Mouse (Mus musculus) splenic B cell, adult 2 months (primary cell): ENCODE measurements around the gene Foxf2.

Experiments
- DNase-seq: peaks from one replicate; pipeline ENCODE4 v3.0.0-alpha.2; 2011; ENCODE audit warnings: low read depth, low spot score
- H3K27me3 ChIP-seq: 2 replicates; pipeline ENCODE4 v1.6.1; 2012; ENCODE audit warnings: mild to moderate bottlenecking, low read length, moderate library complexity, mixed read lengths; ENCODE audit not compliant: control insufficient read depth, poor library complexity, insufficient read depth, severe bottlenecking
- H3K36me3 ChIP-seq: 2 replicates; pipeline ENCODE4 v1.6.1; 2012; ENCODE audit warnings: mild to moderate bottlenecking, low read length, moderate library complexity, mixed read lengths; ENCODE audit not compliant: control insufficient read depth, poor library complexity, insufficient read depth, severe bottlenecking

Gene Foxf2

GRCm38 (mm10) chr13:31625333-31626101 lies at the start of gene Foxf2:
Foxf2 (plus strand) TSS chr13:31625816.
- Histone ChIP-seq H3K36me3 (no peaks in the 10 kb centered on the region), H3K27me3 (no peaks in the 10 kb centered on the region)
- no peak for DNase-seq

- Histone ChIP-seq H3K36me3 (no peaks in the 10 kb centered on the region), H3K27me3 (no peaks in the 10 kb centered on the region)
- DNase-seq = no peak
These were observed 48.9 kb upstream of the Foxf2 start for GRCm38 (mm10) chr13:31576696-31577095.

GRCm38 (mm10) chr13:31577576-31577975 lies 48.0 kb upstream of the Foxf2 start:
- no peak for DNase-seq
- H3K27me3 ChIP-seq = no peaks in the 10 kb centered on the region
- no peaks in the 10 kb centered on the region for H3K36me3 ChIP-seq

GRCm38 (mm10) chr13:31578389-31578788 lies 47.2 kb upstream of the Foxf2 start:
- no peaks in the 10 kb centered on the region for H3K27me3 ChIP-seq
- DNase-seq = no peak

GRCm38 (mm10) chr13:31579866-31580265 lies 45.8 kb upstream of the Foxf2 start:
- no peaks in the 10 kb centered on the region for H3K27me3 ChIP-seq
- DNase-seq = no peak
- no peaks in the 10 kb centered on the region for H3K36me3 ChIP-seq

More at GRCm38 (mm10) chr13:31578389-31578788, 47.2 kb upstream of the Foxf2 start:
- no peaks in the 10 kb centered on the region for H3K36me3 ChIP-seq

GRCm38 (mm10) chr13:31587341-31587740 lies 38.3 kb upstream of the Foxf2 start:
- Histone ChIP-seq H3K36me3 (no peaks in the 10 kb centered on the region), H3K27me3 (no peaks in the 10 kb centered on the region)
- DNase-seq = no peak

- Histone ChIP-seq H3K36me3 (no peaks in the 10 kb centered on the region), H3K27me3 (no peaks in the 10 kb centered on the region)
- DNase-seq = no peak
These were observed 26.0 kb upstream of the Foxf2 start for GRCm38 (mm10) chr13:31599576-31599975.

- no peaks in the 10 kb centered on the region for H3K27me3 ChIP-seq
- no peaks in the 10 kb centered on the region for H3K36me3 ChIP-seq
- DNase-seq = no peak
These were observed 21.7 kb upstream of the Foxf2 start for GRCm38 (mm10) chr13:31603964-31604363.

GRCm38 (mm10) chr13:31614724-31615465 lies 10.7 kb upstream of the Foxf2 start:
- no peak for DNase-seq
- Histone ChIP-seq H3K36me3 (no peaks in the 10 kb centered on the region), H3K27me3 (peaks cover 3% of the 10 kb centered on the region)

GRCm38 (mm10) chr13:31615561-31616165 lies 10.0 kb upstream of the Foxf2 start:
- H3K36me3 ChIP-seq = no peaks in the 10 kb centered on the region
- H3K27me3 ChIP-seq = peaks cover 3% of the 10 kb centered on the region
- no peak for DNase-seq

GRCm38 (mm10) chr13:31618001-31618400 lies 7.6 kb upstream of the Foxf2 start:
- no peak for DNase-seq
- H3K36me3 ChIP-seq = no peaks in the 10 kb centered on the region
- H3K27me3 ChIP-seq = no peaks in the 10 kb centered on the region; the same call in 1 of the 2 replicates

GRCm38 (mm10) chr13:31618416-31618815 lies 7.2 kb upstream of the Foxf2 start:
- DNase-seq = peak; percentile 42
- no peaks in the 10 kb centered on the region for H3K36me3 ChIP-seq

GRCm38 (mm10) chr13:31618919-31619655 lies 6.5 kb upstream of the Foxf2 start:
- no peak for DNase-seq
- no peaks in the 10 kb centered on the region for H3K36me3 ChIP-seq

More at GRCm38 (mm10) chr13:31618416-31618815, 7.2 kb upstream of the Foxf2 start:
- H3K27me3 ChIP-seq = no peaks in the 10 kb centered on the region; the same call in 1 of the 2 replicates

GRCm38 (mm10) chr13:31619826-31620498 lies 5.7 kb upstream of the Foxf2 start:
- Histone ChIP-seq H3K27me3 (no peaks in the 10 kb centered on the region; the same call in 1 of the 2 replicates), H3K36me3 (no peaks in the 10 kb centered on the region)

More at GRCm38 (mm10) chr13:31618919-31619655, 6.5 kb upstream of the Foxf2 start:
- H3K27me3 ChIP-seq = no peaks in the 10 kb centered on the region; the same call in 1 of the 2 replicates

More at GRCm38 (mm10) chr13:31619826-31620498, 5.7 kb upstream of the Foxf2 start:
- DNase-seq = no peak
